Mouse (Mus musculus) kidney, adult 9 months (tissue): ENCODE data around the gene Olfr740.

ENCODE experiments used
- DNase-seq: peaks from one replicate; pipeline ENCODE4 v3.0.0; 2022

The Olfr740 gene

DNA sequence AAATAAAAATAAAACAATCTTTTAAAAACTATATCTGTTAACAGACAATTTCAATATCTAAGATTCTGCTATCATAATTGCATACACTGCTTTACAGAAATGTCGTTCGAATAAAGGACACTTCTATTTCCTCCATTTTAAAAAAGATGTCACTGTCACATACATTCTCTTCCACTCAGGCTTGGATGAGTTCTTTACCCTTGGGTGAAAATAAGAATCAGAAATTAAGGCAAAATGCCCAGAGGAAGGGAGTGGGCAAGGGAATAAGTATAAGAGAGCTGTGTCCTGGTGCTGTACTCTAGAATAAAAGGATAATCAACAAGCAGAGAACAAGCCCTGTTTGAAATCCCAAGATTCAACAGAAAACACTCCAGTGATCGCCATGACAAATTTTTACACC lies at the start of gene Olfr740:
Olfr740 (plus strand) TSS at position 301 of the 400 bp plus-strand sequence.
- no peak for DNase-seq

GRCm38 (mm10) chr14:50407268-50407667 lies 38.1 kb upstream of the Olfr740 start, which contains the start of gene Olfr738:
Gene Olfr738, plus strand, starts transcription at chr14:50407568.
- no peak for DNase-seq

DNA sequence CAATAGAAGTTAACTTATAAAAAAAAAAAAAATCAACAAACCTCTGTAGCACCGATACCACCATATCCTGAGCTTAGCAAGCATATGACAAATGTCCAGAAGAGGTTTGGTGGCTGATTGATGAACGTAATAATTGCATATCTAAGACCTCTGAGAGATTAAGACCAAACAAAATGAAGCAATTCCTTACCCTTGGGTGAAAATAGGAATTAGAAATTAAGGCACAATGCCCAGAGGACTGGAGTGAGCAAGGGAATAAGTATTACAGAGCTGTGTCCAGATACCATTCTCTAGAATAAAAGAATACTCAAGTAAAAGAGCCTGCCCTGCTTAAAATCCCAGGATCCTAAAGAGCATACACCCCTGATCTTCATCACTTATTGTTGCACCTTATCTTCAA lies 27.0 kb upstream of the Olfr740 start, which contains the start of gene Olfr739:
Olfr739 (plus strand) TSS at position 301 of the 400 bp plus-strand sequence.
- DNase-seq, result no peak

- no peak for DNase-seq
Observed at GRCm38 (mm10) chr14:50472438-50472837, 27.1 kb downstream of the Olfr740 start, which contains the start of gene Olfr741. Gene Olfr741, plus strand, starts transcription at chr14:50472738.

- peak; percentile 70 for DNase-seq
Observed at GRCm38 (mm10) chr14:50478406-50478805, 33.1 kb downstream of the Olfr740 start.

- no peak for DNase-seq
Observed at GRCm38 (mm10) chr14:50503300-50503699, 58.0 kb downstream of the Olfr740 start, which contains the start of gene Olfr742. Gene Olfr742, plus strand, starts transcription at chr14:50503600.
